Mouse (Mus musculus) ES-E14 (cell line): ENCODE data around the gene Cdkn2aipnl.

Experiments used
- CHD2 ChIP-seq: IDR thresholded peaks from 2 replicates; pipeline ENCODE4 v1.6.1; 2014; ENCODE audit warnings: mild to moderate bottlenecking, low read depth, low read length, inconsistent platforms
- HCFC1 ChIP-seq: IDR thresholded peaks from 2 replicates; pipeline ENCODE4 v1.6.1; 2012; ENCODE audit warnings: low read length, inconsistent platforms, borderline replicate concordance; ENCODE audit not compliant: insufficient read depth
- ZNF384 ChIP-seq: IDR thresholded peaks from 2 replicates; pipeline ENCODE4 v1.6.1; 2012; ENCODE audit warnings: low read depth, low read length, inconsistent platforms

GRCm38 (mm10) chr11:51939590-51939955, 27.9 kb upstream of the Cdkn2aipnl start:
- TF ChIP-seq CHD2, result no peak
- no peak for TF ChIP-seq HCFC1
- TF ChIP-seq ZNF384, result no peak
